Mouse (Mus musculus) urinary bladder, postnatal 25 days (tissue): ENCODE measurements around the gene Dnm2.
"Not testable (repeated sequence)": the region's sequence is repeated elsewhere in the genome, so short reads cannot be mapped to it uniquely, and the experiment has no call there.

Experiments
- DNase-seq: peaks from one replicate; pipeline ENCODE4 v3.0.0; 2022; ENCODE audit warnings: low spot score

The Dnm2 gene

DNA sequence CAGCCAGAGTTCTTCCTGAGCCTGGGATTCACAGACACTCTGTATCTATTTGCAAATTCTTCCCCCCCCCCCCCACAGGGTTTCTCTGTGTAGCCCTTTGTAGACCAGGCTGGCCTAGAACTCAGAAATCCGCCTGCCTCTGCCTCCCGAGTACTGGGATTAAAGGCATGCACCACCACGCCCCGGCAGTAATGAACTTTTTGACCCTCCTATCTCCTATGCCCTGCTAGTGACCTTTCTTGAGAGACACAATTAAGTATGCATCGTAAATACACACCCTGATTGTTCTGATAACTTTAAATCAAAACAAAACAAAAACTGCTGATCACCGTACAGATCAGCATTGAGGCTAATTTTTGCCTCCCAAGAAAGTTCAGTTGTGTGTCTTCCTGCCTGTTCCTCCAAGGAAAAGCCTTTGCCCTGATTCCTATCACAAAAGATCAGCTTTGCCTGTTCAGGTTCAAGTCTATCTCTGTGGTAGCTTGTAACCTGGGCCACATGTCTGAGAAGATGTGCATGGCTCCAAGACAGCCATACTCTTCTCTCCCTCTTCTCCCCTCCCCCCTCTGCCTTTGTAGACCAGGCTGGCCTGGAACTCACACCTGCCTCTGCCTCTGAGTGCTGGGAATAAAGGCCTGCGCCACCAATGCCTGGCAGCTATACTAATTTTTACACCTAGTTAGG is 31.7 kb downstream of the Dnm2 start:
- DNase-seq = no peak

DNA sequence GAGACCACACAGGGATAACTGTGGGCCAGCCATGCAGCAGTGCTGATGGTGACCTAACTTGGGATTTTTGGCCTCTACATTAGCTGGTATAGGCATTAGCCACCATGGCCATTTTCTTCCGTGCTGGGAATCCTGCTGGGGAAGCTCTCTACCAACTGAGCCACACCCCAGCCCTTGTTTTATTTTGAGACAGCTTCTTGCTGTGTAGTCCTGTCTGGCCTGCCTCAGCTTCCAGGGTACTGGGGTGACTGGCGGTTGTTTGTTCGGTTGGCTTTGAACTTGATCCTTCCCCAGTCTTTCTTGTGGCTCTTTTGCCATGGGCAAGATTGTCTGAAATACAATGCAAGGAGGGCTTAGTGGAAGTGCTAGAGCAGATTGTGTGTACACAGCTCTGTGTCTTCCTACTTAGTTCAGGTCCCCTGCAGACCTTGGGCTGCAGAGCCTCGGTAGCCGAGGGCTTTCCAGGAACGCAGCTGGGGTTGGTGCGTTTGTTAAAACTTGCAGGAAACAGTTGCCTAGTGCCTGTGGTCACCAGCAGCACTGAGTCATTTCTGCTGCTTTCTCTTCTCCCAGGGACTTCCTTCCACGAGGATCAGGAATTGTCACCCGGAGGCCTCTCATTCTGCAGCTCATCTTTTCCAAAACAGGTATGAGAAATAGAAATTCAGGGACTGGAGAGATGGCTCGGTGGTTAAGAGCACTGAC is 32.4 kb downstream of the Dnm2 start:
- no peak for DNase-seq

DNA sequence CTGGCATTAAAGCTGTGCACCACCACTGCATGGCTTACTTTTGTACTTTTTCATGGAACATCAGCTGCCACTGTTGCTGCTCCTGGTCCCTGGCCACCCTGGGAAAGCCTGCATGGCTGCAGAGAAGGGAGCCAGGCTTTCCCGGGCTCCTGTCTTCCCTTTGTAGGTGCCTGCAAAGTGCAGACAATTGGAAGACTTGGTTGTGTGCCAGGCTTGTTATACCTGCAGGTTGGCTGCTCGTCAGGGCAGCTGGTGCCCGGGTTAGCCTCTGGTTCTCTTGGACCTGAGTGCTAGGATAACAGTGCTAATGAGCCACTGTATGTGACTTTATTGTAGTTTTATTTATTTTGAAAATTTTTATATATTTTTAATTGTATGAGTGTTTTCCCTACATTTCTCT is 34.1 kb downstream of the Dnm2 start:
- DNase-seq = no peak

DNA sequence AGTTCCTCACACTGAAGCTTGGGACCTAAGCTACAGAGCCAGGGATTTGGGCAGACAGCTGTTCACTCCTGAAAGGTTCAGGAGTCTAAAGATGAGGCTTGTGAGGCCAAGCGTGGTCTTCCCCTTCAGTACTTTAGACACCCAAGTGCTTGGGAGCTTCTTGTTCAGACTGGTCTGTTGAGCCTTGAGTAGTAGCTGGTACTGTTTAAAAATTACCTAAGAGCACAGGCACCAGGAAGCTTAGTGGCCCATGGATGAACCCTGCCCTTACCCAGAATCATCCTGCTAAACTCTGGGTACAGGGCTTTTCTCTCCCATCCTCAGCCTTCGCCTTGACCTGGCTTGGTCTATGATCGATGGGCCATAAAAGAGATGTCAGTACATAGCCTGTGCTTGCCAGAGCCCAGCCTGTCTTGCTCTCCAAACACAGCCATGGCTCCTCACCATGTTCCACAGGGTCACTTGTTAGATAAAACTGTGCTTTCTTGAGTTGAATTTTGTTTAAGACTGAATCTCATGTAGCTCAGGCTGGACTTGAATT is 35.8 kb downstream of the Dnm2 start:
- no peak for DNase-seq

DNA sequence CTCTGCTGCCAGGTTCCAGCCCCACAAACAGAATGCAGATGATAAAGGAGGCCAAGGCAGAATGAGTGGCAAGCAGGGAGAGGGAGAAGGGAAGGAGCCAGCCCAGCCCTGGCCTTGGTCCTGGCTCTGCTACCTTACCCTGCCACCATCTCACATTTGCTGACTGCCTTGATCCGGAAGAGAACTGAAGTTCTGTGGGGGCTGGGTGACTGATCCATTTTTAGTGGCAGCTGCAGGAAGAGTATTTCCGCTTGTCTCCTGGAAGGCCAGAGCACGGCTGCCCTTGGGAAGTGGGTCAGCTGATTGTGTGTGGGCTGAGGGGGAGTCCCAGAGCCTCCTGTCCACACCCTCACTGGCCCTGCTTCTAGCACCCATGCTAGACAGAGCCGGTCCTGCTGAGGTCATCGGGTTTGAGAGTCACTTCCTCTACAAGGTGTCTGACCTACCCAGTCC is 38.5 kb downstream of the Dnm2 start:
- DNase-seq = no peak

DNA sequence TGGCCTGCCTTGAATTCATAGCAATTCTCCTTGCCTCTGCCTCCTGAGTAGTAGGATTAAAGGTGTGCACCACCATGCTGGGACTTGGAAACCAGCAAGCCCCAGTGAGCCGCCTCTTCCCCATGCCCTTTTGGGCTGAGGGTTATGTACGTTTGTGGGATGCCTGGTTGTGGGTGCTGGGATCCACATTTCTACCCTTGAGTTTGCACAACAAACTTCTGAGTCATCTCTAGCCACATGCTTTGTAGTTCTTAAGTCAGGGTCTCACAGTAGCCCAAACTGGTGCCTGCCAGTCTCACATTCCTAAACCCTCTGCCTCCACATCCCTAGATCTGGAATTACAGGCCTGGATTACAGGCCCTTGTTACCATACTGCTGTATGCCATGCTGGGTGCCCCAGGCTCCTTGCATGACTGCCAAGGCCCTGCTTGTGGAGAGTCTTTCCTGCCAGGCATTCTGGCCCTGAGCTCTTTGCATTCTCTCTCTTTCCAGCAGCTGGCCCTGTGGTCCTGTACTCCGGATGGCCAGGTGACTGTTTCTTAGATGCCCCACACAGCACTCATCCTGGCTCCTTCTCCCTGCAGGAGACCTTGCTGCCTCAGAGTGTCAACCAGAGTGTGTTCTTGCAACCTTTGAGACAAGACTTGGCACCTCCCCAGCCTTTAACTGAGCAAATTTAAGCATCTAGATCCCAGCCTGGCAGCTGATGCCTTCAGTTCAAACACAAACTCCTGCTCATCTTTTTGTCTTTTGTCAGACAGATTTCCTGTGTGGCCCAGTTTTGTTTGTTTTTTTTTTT is 39.3 kb downstream of the Dnm2 start:
- DNase-seq = no peak

DNA sequence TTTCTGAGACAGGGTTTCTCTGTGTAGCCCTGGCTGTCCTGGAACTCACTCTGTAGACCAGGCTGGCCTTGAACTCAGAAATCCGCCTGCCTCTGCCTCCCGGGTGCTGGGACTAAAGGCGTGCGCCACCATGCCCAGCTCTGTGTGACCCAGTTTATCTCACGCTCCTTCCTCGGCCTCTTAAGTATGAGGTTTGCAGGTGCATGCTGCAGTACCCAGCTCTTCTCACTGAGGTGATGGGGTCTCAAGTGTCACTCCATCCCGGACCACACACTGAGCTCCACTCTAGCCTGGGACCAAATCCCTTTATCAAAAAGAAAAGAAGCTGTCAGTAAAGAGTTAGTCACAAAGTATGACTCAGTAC is 39.8 kb downstream of the Dnm2 start:
- DNase-seq = not testable (repeated sequence)

DNA sequence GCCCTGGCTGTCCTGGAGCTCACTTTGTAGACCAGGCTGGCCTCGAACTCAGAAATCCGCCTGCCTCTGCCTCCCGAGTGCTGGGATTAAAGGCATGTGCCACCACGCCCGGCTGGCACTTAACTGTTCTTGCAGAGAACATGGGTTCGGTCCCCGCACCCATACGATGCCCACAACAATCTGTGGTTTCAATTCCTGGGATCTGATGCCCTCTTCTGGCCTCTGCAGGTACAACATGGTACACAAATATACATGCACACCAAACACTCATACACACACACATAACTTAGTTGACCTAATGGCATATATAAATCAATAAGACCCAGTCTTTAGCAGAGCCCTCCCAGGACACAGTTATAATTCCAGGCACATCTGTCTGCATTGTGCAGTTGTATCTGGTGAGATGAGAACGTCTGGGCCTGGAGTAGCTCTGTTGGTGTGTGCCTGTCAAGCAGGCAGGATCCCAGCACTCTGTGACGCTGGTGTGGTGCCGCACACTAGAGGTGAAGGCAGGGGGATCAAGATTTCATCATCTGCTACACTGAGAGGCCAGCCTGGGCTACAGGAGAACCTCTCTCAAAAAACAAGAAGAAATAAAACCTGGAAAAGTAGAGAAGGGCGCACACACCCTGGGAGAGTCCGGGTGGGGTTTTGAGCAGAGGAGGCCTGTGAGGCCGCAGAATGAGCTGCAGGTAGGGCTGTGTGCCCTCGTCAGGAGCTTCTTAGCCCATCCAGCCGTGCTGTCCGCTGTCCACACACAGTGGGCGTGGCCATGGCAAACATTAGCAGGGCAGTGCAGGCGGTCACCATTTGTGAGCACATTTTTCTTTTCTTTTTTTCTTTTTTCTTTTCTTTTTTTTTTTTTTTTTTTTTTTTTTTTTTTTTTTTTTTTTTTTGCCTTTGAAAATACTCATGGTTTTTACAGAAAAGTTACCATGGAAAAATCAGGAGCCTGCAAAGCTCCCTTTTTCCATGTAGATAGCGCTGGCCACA is 44.6 kb downstream of the Dnm2 start:
- DNase-seq = no peak

DNA sequence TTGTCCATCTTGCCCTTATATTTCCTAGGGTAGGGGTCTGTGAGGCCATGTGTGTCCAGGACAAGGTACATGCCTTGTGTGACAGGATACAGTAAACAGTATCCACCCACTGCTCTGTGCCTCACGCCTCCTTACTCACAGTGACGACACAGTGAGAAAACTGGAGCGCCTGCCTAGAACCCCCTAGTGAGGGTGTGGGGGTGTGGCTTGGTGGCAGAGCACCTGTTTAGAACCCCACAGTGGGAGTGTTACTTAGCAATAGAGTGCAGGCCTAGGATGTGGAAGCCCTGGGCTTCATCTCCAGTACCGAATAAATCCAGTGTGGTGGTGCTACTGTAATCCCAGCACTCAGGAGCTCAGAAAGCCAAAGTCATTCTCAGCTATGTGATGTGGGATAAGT is 48.2 kb downstream of the Dnm2 start:
- no peak for DNase-seq

DNA sequence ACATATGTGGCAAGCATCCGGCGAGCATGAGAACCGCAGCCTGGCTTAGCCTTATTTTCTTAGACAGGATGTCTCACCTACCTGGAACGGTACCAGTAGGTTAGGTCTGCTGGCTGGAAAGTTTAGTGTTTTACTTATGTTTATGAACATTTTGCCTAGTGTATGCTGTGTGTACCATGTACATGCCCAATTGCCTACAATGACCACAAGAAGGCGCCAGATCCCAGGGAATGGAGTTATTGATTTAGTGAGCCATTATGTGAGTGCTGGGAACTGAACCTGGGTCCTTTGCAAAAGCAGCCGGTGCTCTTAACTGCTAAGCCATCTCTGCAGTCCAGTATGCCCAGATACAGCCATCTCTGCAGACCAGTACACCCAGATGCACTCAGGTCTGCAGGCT is 53.0 kb downstream of the Dnm2 start:
- no peak for DNase-seq

DNA sequence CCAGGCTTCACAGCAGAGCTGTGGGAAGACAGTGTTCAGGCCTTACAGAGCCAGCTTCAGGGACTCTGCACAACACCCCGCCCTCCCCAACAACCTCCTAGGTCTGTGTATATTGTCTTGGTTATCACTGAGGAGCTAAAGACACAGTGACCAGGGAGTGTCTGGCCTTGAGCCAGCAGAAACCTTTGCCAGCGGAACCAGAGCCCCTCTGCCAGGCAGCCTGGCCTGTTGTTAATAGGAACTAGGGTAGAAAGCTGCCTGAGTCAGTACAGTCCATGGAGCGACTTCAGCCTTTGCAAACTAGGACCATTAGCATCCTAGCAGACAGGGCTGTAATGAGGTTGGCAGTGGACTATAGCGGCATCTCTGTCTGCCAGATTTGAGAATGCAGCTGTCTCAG is 59.4 kb downstream of the Dnm2 start:
- no peak for DNase-seq

DNA sequence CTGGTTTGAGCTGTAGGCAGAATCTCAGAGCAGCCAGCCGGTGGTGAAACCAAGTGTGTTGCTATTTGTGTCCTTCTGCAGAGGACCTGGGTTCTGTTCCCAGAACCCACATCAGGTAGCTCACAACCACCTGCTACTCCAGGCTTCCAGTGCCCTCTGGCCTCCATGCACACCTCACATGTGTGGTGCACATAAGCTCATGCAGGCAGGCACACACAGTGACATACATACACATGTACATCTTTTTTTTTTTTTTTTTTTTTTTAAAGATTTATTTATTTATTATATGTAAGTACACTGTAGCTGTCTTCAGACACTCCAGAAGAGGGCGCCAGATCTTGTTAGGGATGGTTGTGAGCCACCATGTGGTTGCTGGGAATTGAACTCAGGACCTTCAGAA is 63.5 kb downstream of the Dnm2 start:
- not testable (repeated sequence) for DNase-seq

DNA sequence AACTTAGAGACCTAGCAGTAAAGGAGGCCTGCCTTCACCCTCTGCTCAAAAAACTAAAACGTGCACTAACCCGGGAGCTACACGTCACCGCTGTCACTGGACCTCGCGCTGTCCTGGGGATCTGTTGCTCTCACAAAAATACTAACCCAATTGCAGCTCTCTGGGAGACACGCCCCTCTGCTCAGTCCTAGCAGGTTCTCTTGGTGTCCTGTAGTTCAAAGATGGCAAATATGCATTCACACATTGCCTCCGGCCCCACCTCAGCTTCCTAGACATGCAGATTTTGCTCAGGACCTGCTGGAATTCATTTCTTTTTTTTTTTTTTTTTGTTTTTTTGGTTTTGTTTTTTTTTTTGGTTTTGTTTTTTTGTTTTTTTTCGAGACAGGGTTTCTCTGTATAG is 66.0 kb downstream of the Dnm2 start:
- DNase-seq = no peak

DNA sequence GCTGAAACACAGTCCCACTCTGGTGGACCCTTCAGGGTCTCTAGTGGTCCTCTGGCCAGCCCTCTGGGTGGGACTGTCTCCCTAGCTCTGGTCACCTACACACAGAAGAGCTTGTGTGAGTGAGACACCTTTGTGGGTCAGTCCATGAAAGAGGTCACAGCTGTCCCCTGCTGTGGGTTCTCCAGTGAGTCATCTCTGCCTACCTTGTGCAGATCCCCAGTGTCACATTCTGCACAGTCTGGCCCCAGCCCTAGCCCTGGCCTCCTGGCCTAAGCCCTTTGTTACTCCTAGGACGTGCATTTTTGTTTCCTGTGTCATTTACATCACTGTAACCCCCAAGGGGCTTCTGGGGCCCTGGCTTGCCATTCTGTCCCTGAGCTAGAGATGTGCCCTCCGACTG is 69.2 kb downstream of the Dnm2 start:
- no peak for DNase-seq

DNA sequence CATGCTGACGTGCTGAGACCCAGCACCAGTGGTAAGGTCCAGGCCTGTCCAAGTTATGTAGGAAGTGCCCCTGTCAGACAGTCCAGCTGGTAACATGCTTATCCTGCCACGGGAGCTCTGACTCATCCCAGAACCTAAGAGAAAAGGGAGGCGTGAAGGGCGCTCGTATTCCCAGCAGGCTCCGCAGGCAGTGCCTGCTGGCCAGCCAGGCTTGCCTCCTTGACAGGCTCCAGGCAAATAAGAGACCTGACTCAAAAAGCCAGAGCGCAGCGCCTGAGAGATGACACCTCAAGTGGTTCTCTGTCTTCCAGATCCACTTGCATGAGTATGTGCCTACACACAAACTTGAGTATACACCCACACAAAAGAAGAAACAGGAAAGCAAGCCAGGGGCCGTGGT is 70.0 kb downstream of the Dnm2 start:
- no peak for DNase-seq

DNA sequence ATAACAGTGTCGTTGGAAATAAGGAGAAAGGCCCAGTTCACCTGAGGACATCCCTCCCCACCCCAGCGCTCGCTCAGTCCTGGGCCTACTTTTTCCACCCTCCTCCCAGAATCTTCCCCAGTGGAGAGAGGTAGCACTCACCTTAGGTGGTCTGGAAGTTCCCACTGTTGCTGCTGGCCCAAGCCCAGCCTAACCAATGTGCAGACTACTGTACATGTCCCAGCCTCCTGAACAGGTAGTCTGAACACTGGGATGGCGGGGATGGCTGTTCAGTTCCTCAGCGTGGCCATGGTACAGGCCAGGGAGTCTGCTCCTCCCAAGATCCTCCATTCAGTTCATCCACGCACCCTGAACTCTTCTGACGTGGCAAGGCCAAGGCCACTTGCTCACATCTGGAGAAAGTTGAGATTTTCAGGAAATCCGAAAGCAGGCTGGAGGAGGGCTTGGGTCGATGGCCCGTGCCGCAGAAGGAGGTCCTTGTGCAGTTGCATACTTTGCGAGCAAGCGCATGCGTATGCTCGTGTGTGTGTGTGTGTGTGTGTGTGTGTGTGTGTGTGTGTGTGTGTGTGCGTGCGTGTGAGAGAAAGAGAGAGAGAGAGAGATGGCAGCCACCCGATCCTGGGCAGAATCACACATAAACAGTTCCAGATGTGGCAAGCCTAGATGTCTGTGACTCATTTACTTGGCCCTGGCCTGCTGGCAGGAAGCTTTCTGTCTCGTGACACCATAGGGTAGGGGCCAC is 71.8 kb downstream of the Dnm2 start:
- no peak for DNase-seq

DNA sequence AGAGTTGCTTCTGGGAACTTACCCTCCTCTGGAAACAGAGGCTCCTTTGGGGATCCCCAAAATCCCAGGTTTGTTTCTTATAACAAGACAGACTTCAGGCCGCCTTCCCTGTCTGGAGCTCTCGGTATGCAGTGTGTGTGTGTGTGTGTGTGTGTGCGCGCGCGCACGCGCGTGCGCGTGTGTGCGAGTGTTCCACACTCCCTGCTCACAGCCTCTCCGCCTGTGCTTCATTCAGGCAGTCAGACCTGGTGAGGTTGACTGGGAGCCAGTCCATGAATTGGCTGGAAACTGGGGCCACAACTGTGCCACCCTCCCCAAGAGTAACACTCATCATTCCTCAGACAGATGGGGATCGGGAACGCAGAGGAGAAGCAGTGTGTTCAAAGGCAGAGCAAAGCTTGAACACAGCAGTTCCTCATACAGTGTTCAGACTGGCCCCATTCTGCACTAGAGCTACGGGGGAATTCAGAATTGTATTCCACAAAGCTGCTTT is 72.4 kb downstream of the Dnm2 start:
- no peak for DNase-seq

DNA sequence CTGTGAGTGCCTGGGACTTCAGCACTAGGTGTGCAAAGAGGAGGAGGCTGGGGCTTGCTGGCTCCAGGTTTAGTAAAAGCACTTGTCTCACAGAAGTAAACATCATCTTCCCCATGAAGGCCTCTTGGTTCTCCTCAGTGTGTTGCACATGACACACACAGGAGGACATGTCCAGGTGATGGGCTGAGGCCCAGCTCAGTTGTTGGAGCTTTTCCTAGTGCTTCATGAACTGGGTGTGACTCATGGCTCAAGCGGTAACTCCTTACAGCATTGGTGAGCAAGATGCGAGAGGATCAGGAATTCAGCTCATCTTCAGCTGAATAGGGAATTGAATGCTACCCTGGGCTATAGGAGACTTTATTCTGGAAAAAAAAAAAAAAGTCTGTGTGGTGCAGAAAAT is 73.0 kb downstream of the Dnm2 start:
- DNase-seq = no peak

DNA sequence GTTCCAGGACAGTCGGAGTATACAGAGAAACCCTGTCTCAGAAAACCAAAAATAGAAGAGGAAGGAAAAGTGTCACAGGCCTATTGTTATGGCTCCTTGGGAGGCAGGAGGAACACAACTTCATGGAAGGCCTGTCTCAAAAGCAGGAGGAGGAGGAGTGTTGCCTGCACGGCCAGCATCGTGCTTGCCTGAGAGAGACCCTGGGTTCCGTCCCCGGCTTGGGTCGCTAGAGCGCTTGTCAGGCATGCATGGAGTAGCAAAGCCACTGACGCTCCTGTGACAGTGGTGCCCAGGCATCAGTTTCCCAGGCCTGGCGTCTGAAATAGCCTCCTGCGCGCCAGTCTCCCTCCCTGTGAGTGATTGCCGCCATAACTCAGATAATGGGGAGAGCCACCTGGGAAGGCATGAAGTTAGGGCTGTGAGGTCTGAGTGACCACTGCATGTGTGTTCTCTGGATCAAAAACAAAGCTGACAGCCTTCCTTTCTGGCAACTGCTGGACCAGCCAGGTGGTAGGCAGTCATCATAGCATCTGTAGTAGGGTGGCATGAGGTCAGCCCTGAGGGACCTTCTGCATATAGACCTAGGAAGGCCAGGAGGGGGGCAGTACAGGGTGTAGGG is 73.7 kb downstream of the Dnm2 start:
- DNase-seq = no peak

DNA sequence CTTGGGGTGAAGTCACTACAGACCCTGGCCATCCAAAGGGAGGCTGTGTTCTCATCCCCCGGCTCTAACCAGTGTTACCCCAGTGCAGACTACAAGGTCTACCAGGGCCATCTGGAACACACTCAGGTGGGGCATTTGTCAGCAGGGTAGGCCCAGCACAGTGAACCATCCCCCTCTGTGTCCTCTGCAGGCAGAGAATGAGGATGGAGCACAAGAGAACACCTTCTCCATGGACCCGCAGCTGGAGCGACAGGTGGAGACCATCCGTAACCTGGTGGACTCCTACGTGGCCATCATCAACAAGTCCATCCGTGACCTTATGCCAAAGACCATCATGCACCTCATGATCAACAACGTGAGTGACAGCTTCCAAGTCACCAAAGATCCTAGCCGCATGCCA is 78.6 kb downstream of the Dnm2 start:
- no peak for DNase-seq
